Mouse (Mus musculus) liver, embryonic 14 days (tissue): Measurements from ENCODE around the gene Trhr2. TPM values are rescaled to one million over a fixed set of nuclear protein-coding genes. Genes with fewer than 3 reads are reported as not detected.

Source experiments
- polyA plus RNA-seq: library from polyadenylated mRNA; depleted of rRNA; stranded (reverse); fragments of >200 nt; gene quantifications from 2 replicates; pipeline ENCODE4 v1.2.3, GENCODE M21; 2012; rRNA removed

The Trhr2 gene
- not detected in 2 replicates for polyA plus RNA-seq

DNA sequence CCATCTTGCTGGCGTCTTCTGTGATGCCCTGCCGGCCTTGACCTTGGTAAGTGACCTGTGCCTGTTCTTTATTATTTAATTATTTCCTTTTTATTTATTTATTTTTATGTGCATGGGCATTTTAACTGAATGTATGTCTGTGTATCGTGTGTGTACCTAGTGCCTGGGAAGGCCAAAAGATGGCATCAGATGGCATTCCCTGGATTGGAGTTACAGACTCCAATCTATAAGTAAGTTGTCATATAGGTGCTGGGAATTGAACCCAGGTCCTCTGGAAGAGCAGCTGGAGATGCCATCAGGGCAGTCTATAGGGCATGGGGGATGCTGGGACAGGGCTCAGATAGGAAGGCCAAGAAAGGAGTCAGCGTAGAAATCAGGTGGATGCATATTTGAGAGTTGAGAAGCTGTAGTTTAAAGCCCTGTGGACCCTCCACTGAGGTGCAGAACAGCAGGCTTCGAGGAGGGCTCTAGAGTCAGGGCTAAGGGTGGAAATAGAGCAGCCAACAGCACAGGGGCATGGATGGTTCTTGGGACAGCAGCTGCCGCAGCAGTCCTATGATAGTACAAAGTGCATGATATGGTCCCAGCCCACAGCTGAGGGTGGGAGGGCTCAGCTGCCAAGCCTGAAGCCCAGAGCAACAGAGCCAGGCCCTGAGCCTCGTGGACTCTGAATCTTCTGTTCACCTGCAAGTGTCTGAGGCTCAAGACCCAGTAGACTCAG, at the start of gene Trhr2:
TSS of gene Trhr2 (minus strand) at position 51 of the 721 bp plus-strand sequence.

DNA sequence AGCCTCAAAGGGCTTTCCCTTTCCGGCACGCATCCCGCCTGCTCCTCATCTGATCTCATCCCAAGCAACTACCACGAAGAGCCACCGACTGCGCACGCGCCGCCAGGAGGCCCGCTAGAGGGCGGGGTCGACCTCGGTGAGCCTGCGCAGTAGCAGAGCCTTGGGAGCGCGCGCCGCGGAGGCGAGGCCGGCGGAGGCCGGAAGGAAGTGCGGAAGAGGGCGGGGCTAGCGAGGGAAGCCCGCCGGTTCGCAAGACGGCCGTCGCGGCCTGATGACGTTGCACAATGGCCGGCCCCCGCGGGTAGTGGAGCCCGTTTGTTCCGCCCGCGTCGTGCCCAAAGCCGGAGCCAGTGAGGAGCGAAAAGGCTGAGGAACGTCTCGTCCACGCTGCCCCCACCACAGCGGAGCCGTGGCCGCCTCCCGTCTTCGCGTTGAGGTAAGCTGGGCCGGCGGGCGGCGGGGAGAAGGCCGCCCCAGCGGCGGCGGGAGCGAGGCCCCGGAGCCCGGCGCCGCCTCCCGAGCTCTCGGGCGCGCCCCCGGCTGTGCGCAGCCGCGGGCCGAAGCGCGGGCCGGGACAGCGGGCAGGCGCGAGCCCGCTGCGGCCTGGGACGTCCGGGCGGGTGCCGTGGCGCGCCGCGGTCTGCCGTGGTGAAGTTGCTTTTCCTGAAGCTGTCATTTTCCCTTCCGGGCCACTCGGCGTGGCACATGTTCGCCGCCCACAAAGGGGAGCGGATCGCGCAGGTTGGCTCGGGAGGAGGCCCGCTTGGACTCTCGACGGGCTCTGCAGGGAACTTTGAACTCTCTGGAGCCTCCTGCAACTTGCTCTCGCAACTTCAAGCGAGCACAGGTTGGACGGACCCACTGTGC, 16.1 kb upstream of the Trhr2 start, which contains the start of gene Zc3h18:
TSS of gene Zc3h18 (plus strand) at position 245 of the 867 bp plus-strand sequence.

Other genes with a start within 250 kb of the Trhr2 start
- 56.8 and 69.6 TPM in 2 replicates for gene Zfpm1, start 78.6 kb downstream of the Trhr2 start, polyA plus RNA-seq
- 20.3 and 21.4 TPM in 2 replicates for gene Zc3h18, start 15.9 kb upstream of the Trhr2 start, polyA plus RNA-seq
- 0.08 and 0.10 TPM in 2 replicates for gene Il17c, start 61.3 kb upstream of the Trhr2 start, polyA plus RNA-seq
- 64.4 and 75.2 TPM in 2 replicates for gene Cyba, start 72.2 kb upstream of the Trhr2 start, polyA plus RNA-seq
- gene Mvd, start 82.7 kb upstream of the Trhr2 start, polyA plus RNA-seq: 18.8 and 20.3 TPM in 2 replicates
- 0.14 and 0.17 TPM in 2 replicates for gene Snai3, start 100.0 kb upstream of the Trhr2 start, polyA plus RNA-seq
- 9.0 and 11.7 TPM in 2 replicates for gene Rnf166, start 115.3 kb upstream of the Trhr2 start, polyA plus RNA-seq
- gene Ctu2, start 115.4 kb upstream of the Trhr2 start, polyA plus RNA-seq: 11.3 and 11.4 TPM in 2 replicates
- 52.1 and 60.1 TPM in 2 replicates for gene Piezo1, start 190.6 kb upstream of the Trhr2 start, polyA plus RNA-seq
- gene Cdt1, start 207.3 kb upstream of the Trhr2 start, polyA plus RNA-seq: 58.4 and 71.0 TPM in 2 replicates
- 81.5 and 95.1 TPM in 2 replicates for gene Aprt, start 216.2 kb upstream of the Trhr2 start, polyA plus RNA-seq